Mouse (Mus musculus) embryonic fibroblast, embryonic 13.5 days (primary cell): ENCODE results near the gene Tmed9. TPM values are rescaled to one million over a fixed set of nuclear protein-coding genes. Genes with fewer than 3 reads are reported as not detected.
A peak's percentile ranks its signal among the peaks of the same experiment; 100 is the strongest.
"Not testable (repeated sequence)": the region's sequence is repeated elsewhere in the genome, so short reads cannot be mapped to it uniquely, and the experiment has no call there.

ENCODE experiments used
- H3K27ac ChIP-seq: 2 replicates; pipeline ENCODE4 v1.5.1; 2012; ENCODE audit warnings: low read length, control low read depth, inconsistent platforms; ENCODE audit not compliant: insufficient read depth
- H3K4me1 ChIP-seq: 2 replicates; pipeline ENCODE4 v1.6.1; 2011; ENCODE audit warnings: low read length; ENCODE audit not compliant: control insufficient read depth, insufficient read depth
- H3K4me3 ChIP-seq: 2 replicates; pipeline ENCODE4 v1.5.1; 2011; ENCODE audit warnings: mild to moderate bottlenecking, control low read depth, low read length; ENCODE audit not compliant: insufficient read depth
- CTCF ChIP-seq: IDR thresholded peaks from 2 replicates; pipeline ENCODE4 v1.5.1; 2011; ENCODE audit warnings: mild to moderate bottlenecking, control low read depth, low read length, moderate library complexity, borderline replicate concordance; ENCODE audit not compliant: insufficient read depth
- POLR2A ChIP-seq: IDR thresholded peaks from 2 replicates; pipeline ENCODE4 v1.6.1; 2011; ENCODE audit warnings: low read depth, mild to moderate bottlenecking, control low read depth, low read length, moderate library complexity
- polyA plus RNA-seq: library from polyadenylated mRNA; stranded (reverse); fragments of >200 nt; gene quantifications from 2 replicates; pipeline ENCODE4 v1.2.4, GENCODE M21; 2011; ENCODE audit warnings: low read depth; ENCODE audit not compliant: missing spikeins, insufficient read length

Gene Tmed9
- polyA plus RNA-seq, 1 experiment, result 228 TPM

GRCm38 (mm10) chr13:55575932-55576331, 2.4 kb downstream of the Tmed9 start:
- TF ChIP-seq POLR2A (no peak), CTCF (no peak)
- Histone ChIP-seq H3K4me3 (no peak overlapping the region), H3K4me1 (no peaks in the 10 kb centered on the region; the same call in 1 of the 2 replicates), H3K27ac (no peak overlapping the region)

DNA sequence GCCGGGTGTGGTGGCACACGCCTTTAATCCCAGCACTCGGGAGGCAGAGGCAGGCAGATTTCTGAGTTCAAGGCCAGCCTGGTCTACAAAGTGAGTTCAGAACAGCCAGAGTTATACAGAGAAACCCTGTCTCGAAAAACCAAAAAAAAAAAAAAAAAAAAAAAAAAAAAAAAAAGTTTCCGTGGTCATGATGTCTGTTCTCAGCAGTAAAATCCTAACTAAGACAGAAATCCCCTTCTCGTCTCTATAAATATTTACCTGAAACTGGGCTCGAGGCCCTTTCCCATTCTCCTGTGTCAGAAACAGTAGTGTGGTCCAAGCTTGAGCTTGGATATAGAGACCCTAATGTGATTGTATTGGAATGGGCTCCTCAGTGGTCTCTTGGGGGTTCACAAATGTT, 3.3 kb downstream of the Tmed9 start:
- H3K27ac ChIP-seq, H3K4me1 ChIP-seq, H3K4me3 ChIP-seq: not testable (repeated sequence)

DNA sequence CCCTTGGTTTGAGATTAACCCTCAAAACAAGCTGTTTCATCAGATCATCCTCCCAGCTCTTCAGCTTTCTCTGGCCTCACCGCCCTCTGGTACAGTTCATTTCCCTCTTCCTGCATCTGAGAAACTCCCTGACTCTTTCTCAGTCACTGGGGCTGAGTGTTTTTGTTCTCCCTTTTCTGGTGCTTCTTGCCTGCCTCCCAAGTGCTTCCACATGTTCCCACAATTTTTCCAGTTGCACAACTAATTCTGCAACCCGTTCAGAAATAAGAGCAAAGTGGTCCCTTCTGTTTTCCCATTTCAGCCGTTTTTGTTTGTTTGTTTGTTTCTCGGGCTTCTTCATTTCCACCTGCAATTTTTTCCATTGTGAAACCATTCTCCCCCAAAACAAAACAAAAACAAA, 4.6 kb downstream of the Tmed9 start:
- H3K4me3 ChIP-seq, result no peak overlapping the region
- no peaks in the 10 kb centered on the region for H3K4me1 ChIP-seq
- TF ChIP-seq POLR2A, result no peak
- no peak for TF ChIP-seq CTCF
- no peak overlapping the region for H3K27ac ChIP-seq

GRCm38 (mm10) chr13:55591961-55592490, 18.5 kb downstream of the Tmed9 start:
- Histone ChIP-seq H3K4me3 (no peak overlapping the region), H3K27ac (no peak overlapping the region), H3K4me1 (peaks cover 4% of the 10 kb centered on the region; the same call in 1 of the 2 replicates)
- TF ChIP-seq CTCF (no peak), POLR2A (no peak)

DNA sequence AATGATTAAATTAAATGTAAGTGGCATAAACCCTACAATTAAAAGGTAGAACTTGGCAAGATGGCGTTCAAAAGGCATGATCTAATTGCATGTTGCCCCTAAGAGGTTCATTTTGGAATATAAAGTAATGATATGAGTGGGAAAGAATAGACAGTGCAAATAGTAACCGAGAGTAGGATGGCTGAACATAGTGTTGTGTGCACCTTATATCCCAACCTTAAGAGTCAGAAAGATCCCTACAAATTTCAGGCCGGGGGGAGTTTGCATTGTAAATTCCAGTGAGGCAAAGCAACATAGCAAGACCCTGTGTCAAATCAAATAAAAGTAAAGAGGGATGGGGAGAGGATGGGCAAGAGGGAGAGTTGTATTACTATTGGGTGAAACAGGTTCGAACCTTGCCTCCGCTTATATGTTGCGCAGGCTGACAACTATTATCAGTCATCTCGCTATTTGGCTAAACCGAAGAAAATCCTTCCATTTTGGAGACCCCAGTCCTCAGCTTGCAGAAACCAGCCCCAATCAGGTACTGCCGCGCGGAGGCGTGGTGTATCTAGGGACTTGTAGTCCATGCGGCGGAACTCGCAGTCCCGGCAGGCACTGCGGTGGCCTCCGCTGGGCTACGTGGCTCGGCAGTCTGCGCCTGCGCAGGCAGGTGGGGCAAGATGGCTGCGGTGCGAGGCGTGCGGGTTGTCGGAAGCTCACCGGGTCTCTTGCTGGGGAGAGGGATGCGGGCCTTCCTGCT, 19.2 kb downstream of the Tmed9 start:
- no peak overlapping the region for H3K27ac ChIP-seq
- H3K4me3 ChIP-seq, result peak overlapping the region; percentile 65
- H3K4me1 ChIP-seq, result peaks cover 4% of the 10 kb centered on the region; the same call in 1 of the 2 replicates
- TF ChIP-seq CTCF, result no peak
- peak; percentile 98 for TF ChIP-seq POLR2A

DNA sequence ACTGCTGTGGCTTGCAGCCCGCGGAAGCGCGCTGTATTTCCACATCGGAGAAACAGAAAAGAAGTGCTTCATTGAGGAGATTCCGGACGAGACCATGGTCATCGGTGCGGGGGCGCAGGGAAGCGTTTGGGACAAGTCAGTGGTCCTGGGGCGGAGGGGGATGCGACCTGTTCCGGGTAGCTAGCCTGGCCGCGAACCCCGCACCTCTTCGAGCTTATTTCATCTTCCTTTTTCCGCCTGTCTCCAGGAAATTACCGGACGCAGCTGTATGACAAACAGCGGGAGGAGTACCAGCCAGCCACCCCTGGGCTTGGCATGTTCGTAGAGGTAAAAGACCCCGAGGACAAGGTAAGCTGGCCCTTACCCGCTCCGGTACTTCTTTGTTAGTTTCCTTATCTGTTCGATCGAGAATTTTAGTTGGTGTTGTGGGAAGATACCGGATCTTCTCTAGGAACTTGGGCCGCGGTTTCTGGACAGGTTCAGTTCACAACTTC, 19.8 kb downstream of the Tmed9 start:
- H3K27ac ChIP-seq, result no peak overlapping the region
- no peak for TF ChIP-seq POLR2A
- TF ChIP-seq CTCF, result no peak

DNA sequence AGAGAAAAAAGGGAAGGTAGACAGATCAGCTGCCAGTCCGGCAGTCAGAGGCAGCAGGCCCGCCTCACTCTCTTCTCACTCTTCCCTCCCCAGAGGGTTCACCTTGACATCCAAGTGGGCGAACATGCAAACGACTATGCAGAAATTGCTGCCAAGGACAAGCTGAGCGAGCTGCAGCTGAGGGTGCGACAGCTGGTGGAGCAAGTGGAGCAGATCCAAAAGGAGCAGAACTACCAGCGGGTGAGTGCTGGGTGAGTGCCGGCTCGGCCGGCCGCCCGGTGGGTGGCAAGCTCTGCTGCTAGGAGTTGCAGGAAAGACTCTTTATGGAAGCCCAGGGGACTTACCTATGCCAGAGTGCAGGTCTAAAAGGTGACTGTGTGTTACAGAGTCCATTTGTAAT, 21.8 kb downstream of the Tmed9 start:
- Histone ChIP-seq H3K27ac (no peak overlapping the region), H3K4me1 (peaks cover 7% of the 10 kb centered on the region), H3K4me3 (no peak overlapping the region)
- TF ChIP-seq CTCF (no peak), POLR2A (no peak)

More for the DNA sequence above, 19.8 kb downstream of the Tmed9 start:
- peak overlapping the region; percentile 65 for H3K4me3 ChIP-seq
- H3K4me1 ChIP-seq, result peaks cover 4% of the 10 kb centered on the region; the same call in 1 of the 2 replicates

DNA sequence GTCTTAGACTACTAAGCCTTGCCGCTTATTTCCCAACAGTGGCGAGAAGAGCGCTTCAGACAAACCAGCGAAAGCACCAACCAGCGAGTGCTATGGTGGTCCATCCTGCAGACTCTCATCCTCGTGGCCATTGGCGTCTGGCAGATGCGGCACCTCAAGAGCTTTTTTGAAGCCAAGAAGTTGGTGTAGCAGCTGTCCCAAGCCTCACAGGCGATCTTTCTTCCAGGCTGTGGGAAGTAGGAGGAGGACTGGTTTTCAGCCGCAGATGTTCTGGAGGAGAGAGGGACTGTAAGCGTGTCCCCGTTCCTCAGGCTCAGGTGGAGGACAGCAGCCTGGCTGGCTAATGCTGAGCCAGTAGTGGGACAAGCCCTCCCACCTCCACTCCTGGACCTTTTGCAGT, 23.3 kb downstream of the Tmed9 start:
- Histone ChIP-seq H3K4me3 (no peak overlapping the region), H3K4me1 (peaks cover 7% of the 10 kb centered on the region), H3K27ac (no peak overlapping the region)
- no peak for TF ChIP-seq CTCF
- TF ChIP-seq POLR2A, result no peak

DNA sequence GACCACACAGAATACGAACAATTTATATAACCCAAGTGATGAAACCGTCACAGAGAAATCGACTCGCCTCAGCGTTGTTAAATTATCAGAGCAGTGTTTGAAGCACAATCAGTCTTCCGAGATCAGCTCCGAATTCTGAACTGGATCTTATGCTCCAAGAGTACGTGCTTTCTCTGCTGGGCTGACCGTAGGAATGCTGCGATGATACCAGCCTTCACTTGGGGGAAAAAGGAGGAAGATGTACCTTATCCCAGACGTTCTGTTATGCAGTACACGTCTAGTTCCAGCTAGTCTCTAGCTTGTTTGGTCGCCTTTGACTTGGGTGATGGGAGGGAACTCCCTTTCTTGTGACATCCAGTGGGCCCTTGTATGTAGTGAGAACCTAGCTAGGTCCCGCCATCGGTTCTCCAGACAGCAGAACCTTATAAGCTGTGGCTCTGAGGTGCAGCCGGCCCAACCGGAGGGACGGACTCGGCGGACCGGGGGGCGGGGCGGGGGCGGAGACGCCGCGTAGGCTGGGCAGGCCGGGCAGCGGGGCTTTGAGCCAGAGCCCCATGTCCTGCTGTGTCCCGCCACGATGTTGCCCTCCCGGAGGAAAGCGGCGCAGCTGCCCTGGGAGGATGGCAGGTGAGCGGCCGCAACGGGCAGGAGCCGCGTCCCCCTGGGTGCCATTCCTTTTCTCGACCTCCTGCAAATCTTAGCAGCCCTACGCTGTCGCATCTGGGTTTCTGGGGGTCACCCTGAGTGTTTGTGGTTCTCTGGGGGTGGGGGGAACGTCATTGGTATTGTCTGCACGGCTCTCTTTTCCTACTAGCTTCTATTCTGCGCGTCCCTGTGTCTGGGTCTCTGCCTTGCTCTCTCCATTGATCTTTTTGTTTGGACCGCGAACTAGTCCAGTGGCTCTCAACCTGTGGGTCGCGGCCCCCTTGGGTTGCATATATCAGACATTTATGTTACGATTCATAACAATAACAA, 26.3 kb downstream of the Tmed9 start, which contains the start of gene B4galt7:
Gene B4galt7 (plus strand): TSS at position 331 of the 975 bp plus-strand sequence.
- Histone ChIP-seq H3K4me3 (peak within 1 kb of the TSS; percentile 98), H3K27ac (0 out of 2 replicates have a peak within 1 kb of the TSS, but pooled peaks have one; percentile 37), H3K4me1 (peaks cover 3% of the 10 kb centered on the region; the same call in 1 of the 2 replicates)
- TF ChIP-seq CTCF (no peak), POLR2A (peak; percentile 77)
